Mouse (Mus musculus) embryo, embryonic 9.5 days (tissue): Measurements from ENCODE around the gene Gmps.

Experiments
- DNase-seq: peaks from one replicate; pipeline ENCODE4 v3.0.0-alpha.2; 2017; ENCODE audit errors: extremely low spot score

Gene Gmps

DNA sequence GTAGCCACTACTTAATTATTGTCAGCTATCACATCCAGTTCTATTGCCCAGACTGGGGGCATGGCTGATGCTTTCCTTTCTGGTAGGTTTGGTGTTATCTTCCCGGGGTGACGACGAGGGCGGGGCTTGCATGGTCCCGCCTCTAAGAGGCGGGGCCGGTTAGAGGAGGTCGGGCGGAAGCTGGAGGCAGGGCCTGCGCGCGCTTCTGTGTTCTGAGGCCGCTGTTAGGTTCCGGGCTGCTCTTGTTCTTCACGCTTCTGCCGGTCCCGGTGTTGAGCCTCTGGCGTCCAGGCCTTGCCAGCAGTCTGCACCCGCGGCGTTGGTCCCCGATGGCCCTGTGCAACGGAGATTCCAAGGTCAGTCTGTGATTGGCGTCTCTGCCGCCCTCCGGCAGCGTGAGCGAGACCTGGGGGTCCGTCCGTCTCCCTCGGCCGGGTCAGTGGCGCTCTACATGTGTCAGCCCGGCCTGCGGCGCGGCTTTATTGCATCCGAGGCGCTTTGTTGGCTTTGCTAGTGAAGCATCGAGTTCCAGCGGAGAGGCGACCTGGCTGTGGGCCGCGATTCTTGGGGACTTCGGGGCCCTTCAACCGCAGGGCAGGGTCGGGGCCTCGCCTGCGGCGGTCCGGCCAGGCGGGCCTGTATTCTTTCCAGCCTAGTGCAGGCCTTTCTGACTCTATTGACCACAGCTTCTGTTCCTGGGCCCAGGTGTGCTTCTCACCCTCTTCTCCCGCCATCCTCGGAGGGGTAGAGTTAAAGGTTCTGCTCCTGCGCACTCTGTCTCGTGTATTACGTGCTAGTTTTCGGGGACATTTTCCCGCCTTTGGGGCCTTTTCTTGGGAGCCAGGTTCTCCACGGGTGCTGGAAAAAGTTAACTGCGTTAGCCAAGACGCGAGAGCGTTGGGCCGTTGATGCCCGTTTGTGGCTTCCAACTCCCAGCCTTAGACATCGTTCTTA, at the start of gene Gmps:
Gene Gmps, plus strand, starts transcription at position 152 of the 954 bp plus-strand sequence.
- DNase-seq: peak; percentile 92

GRCm38 (mm10) chr3:63928878-63929859, 46.7 kb upstream of the Gmps start, which contains the start of gene E130311K13Rik:
E130311K13Rik (minus strand) TSS chr3:63929472.
- peak; percentile 91 for DNase-seq

GRCm38 (mm10) chr3:63938928-63939327, 37.0 kb upstream of the Gmps start:
- DNase-seq: no peak

GRCm38 (mm10) chr3:63941204-63941850, 34.6 kb upstream of the Gmps start:
- DNase-seq: no peak

GRCm38 (mm10) chr3:63949837-63950236, 26.1 kb upstream of the Gmps start:
- no peak for DNase-seq

DNA sequence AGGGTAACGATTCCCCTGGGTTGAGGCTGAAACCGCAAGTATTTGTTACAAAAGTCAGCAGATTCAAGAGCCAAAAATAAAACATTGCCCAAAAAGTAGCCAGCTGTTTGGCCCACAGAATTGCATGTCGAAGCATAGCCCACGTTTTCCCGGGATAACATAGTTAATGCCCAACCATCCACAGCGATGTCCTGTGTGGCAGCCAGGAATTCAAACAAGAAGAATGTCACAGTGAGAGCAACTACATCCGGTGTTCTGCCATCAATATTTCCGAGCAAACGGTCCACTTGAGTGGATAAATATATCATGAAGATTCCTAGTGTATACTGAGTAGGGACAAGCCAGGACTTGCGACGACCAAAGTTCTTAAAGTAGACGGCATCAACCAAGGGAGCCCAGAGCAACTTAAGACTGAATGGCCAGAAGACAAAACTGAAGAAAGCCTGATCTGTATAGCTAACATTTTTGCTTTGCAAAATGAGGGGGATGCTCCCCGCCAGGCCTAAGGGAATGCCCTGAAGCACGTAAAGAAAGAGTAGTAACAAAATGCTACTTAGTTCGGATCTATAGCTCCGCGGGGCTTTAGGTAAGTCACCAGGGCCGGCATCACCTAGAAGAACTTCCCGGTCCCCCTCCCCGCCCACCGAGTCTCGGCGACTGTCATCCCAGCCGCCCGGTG, 12.3 kb upstream of the Gmps start:
- no peak for DNase-seq

GRCm38 (mm10) chr3:63964100-63964921, 11.6 kb upstream of the Gmps start, which contains the start of gene Slc33a1:
Slc33a1 (minus strand) TSS chr3:63964768.
- peak; percentile 97 for DNase-seq

GRCm38 (mm10) chr3:63964922-63965249, 11.0 kb upstream of the Gmps start:
- no peak for DNase-seq

DNA sequence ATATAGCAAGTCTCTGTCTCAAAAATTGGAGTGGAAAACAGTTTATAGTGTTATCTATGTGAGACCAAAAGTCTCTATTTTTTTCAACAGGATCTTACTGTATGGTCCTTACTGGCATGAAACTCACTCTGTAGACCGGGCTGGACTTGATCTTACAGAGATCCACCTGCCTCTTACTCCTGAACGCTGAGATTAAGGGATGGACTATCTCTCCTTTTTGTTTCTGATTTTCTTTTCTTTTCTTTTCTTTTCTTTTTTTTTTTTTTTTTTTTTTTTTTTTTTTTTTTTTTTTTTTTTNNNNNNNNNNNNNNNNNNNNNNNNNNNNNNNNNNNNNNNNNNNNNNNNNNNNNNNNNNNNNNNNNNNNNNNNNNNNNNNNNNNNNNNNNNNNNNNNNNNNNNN, 10.0 kb upstream of the Gmps start:
- DNase-seq: no peak

DNA sequence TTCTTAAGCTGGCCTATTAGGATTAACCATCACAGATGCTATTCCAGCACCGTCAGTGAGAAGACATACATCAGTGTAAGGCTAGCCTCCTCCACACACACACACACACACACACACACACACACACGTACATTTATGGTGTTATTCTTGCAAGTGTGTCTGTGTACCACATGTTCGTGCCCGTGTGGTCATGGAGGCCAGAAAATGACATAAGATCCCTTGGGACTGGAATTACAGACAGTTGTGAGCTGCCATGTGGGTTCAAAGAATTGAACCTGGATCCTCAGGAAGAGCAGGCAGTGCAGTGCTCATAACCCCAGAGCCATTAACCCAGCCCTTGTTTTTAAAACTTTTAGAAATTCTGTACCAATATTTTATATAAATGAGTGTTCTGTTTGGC, 2.0 kb downstream of the Gmps start:
- DNase-seq: no peak

DNA sequence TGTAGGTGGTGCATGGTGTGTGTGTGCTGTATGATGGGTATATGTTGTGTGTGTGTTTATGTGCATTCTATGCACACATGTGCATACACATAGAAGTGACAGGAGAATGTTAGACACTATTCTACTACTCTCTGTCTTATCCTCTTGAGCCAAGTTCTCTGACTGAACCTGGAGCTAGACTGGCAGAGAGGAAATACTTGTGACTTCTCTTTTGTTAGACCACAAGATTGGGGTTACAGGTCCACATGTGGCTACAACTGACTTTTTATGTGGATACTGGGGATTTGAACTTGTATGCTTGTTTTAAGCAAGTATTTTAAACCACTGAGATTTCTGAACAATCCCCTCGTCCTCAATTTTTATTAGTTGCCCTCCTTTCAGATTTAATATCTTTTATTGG, 10.8 kb downstream of the Gmps start:
- no peak for DNase-seq

- DNase-seq: no peak
Measured at GRCm38 (mm10) chr3:63988722-63989440, 13.0 kb downstream of the Gmps start.

GRCm38 (mm10) chr3:64021436-64021835, 45.5 kb downstream of the Gmps start:
- no peak for DNase-seq

DNA sequence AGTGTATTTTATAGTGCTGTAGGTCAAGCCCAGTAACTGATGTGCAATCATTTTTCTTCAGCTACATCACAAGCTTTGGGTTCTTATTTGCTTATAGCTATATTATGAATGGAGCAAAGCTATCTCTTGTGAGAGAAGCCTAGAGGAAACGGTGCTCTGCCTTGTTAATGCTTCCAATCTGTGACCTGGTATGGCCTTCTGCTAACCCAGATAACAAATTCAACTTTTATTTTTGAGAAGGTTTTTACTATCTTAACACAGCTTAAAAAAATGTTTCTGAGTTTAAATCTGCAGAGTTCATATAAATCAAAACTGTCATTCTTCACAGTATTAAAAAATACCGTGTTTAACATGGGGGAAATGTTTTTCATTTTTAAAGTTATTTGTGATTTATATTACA, 46.0 kb downstream of the Gmps start:
- DNase-seq: no peak

DNA sequence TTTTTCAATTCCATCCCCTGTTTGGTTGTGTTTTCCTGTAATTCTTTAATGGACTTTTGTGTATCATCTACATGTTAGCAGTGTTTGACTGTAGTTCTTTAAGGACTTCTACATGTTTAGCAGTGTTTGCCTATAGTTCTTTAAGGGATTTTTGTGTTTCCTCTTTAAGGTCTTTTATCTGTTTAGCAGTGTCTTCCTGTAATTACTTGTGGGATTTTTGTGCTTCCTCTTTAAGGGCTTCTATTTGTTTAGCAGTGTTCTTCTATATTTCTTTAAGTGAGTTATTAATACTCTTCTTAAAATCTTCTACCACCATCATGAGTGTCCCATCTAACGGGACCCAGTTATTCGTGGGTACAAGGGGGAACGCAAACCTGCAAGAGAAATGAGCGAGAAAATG, 53.9 kb downstream of the Gmps start:
- DNase-seq: no peak

DNA sequence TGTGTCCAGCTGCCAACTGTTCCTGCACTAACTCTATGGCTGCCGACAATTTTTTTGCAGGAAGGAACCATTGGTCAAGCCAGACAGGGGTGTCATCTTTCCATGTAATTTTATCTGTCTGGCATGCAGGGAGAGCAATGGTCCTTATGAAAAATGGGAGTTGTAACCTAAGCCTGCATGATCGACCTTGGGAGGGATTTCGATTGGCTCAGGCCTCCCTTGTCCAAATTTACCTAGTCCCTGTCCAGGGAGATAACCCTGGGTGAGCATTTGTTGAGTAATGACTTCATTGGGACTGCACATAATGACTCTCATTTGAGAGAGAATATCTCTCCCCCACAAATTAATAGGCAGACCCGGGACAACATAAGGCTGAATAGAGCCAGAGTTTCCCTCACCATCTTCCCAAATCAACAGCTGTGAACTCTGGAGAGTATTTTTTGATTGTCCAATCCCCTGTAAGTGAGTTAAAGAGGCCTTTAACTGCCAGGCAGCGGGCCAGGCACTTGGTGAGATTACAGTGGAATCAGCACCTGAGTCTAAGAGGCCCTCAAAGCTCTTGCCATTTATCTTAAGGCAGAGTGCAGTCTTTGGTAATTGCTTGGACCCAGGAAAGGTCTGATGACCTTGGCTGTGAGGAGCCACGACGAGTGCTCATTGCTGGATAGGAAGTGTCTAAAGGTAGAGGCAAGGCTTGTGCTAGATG, 62.4 kb downstream of the Gmps start:
- DNase-seq: no peak

GRCm38 (mm10) chr3:64039818-64040784, 64.2 kb downstream of the Gmps start:
- DNase-seq: peak; percentile 86
